Mouse (Mus musculus): ENCODE data around the gene Rapgef6.

Rapgef6 gene

DNA sequence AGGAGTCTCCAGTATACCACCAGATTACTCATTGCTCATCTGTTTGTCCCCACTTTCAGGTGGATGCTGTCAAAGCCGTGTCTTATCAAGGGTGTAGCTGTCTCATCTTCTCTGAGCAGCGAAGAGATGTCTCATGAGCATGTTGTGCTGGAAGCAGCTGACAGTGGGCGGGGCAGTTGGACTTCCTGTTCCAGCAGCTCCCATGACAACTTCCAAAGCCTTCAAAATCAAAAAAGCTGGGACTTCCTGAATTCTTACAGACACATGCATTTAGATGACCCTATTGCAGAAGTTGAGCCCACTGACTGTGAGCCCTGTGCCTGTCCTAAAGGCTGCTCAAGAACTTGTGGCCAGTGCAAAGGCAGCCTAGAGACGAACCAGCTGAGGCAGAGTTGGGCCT is 168.5 kb downstream of the Rapgef6 start:
- DNase-seq (ENCODE audit: low read depth, low spot score): peak; percentile 57

- DNase-seq (ENCODE audit: low read depth, low spot score): no peak
Measured at GRCm38 (mm10) chr11:54693696-54694095, 171.0 kb downstream of the Rapgef6 start.

DNA sequence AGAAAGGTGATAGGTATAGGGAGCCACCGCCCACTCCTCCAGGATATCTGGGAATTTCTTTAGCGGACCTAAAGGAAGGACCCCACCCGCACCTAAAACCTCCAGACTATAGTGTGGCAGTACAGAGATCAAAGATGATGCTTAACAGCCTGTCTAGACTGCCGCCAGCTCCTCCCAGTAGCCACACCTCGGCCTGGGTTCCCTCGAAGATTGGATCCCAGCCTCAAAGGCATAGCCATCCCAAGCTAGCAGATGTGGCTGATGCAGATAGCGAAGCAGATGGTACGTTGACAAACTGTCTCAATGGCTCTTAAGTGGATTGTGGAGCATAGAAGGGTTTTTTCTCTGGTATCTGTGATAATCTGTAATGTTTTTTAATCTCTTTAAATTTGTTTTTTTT is 171.6 kb downstream of the Rapgef6 start:
- DNase-seq (ENCODE audit: low read depth, low spot score): no peak

GRCm38 (mm10) chr11:54695951-54696350 is 173.3 kb downstream of the Rapgef6 start:
- no peak for DNase-seq (ENCODE audit: low read depth, low spot score)

DNA sequence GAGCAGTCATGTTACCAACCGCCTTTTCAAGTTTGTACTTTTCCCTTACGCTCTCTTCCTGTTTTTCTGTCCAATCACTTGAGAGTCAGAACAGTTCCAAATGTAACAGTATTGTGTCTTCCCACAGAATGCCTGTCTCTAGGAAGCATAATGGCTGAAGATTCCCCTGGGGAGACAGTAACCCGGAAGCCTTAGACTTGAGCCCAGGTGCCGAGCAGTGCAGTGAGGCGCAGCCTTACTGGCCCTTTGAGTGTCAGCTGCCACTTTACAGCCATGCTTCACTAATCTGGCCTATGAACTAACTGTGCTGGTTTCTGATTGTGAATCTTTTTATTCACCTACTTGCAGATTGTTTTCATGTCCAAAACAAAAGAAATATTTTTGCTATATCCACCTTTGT is 175.0 kb downstream of the Rapgef6 start:
- no peak for DNase-seq (ENCODE audit: low read depth, low spot score)

DNA sequence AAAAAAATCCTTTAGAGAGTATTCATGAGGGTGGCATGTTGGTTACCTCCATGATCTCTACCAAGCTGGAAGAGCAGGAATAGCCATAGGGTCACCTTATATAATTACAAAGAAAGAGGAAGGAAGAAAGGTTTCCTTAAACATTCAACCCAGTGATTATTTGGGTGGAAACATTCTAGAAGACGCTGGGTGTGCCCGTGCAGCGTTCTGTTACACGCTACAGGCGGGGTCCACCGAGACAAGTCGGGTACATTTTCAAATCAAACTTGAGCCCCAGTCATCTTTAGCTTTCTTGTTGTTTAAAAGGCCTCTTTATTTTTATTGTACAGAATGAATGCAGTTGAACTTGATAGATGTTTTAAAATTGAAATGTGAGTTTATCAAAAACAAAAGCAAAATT is 176.0 kb downstream of the Rapgef6 start:
- no peak for DNase-seq (ENCODE audit: low read depth, low spot score)

DNA sequence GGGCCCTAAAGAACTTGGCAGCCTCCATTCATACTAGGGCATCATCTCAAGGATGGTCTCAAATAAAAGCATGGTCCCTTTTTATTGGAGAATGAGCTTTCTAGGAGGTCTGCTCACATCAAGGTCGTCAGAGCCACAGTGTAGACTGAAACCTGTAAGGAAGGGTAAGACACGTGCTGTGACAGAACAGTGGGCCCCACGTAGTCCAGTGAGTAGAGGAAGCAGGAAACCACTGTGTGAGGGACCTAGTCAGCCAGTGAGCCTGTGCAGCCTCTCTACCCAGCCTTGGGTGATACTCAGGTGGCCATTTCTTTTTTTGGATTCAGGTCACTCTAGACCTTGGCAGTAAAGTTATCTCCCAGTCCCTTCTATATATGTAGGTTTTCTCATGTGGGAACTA is 177.3 kb downstream of the Rapgef6 start:
- no peak for DNase-seq (ENCODE audit: low read depth, low spot score)

DNA sequence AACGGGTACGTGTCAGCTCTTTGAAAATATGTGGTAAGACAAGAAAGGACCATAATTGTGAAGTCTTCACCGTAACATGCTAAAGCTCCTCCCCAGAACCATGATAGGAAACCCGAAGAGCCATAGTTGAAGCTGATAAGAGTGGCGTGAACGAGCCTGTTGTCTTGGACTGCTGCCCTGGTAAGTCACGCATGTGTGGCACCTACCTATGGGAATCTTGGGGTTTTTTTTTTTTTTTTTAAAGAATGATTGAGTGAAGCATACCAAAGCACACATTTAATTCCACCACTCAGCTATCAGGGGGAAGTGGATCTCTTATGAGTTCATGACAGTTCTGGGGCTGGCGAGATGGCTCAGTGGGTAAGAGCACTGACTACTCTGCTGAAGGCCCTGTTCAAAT is 179.2 kb downstream of the Rapgef6 start:
- DNase-seq (ENCODE audit: low read depth, low spot score): no peak

- peak; percentile 86 for DNase-seq (ENCODE audit: low read depth, low spot score)
Measured at GRCm38 (mm10) chr11:54703306-54703705, 180.7 kb downstream of the Rapgef6 start.

GRCm38 (mm10) chr11:54708153-54708552 is 185.5 kb downstream of the Rapgef6 start:
- no peak for DNase-seq (ENCODE audit: low read depth, low spot score)

GRCm38 (mm10) chr11:54709645-54710044 is 187.0 kb downstream of the Rapgef6 start:
- DNase-seq (ENCODE audit: low read depth, low spot score): peak; percentile 49

DNA sequence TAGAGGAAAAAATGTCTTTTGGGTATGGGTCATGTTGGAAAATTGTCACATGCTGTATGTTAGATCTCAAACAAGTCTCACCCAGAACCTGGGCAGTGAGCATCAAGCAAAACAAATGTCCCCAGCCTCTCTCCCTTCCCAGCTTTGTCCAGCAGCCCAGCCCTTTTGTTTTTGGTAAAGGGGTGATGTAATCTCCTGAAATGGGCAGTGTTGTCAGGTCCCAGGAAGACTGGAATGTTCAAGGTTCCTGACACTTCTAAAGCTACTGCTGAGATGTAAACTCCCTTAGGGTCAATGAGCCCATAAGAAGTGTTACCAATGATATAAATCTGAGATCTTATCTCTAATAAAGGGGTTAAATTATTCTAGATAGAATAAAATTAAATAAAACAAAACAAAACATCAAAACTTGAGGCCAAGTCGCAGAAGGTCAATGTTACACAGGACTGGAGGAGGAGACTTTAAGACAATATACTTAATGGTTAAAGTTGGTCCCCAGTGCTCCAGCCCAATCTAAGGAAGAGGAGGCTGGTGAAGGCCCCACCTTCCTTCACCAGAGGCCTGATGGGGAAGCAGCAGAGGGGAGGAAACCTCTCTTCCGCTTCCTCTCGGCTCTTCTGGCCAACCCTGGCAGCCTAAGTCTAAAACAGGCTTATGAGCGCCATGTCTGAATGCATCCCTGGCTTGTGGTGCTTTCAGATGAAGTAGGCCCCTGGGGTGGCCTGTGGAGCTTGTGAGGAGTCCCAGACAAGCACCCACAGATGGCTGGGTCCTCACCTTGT is 188.1 kb downstream of the Rapgef6 start:
- DNase-seq (ENCODE audit: low read depth, low spot score): no peak

- no peak for DNase-seq (ENCODE audit: low read depth, low spot score)
Measured at GRCm38 (mm10) chr11:54712849-54713248, 190.2 kb downstream of the Rapgef6 start.

DNA sequence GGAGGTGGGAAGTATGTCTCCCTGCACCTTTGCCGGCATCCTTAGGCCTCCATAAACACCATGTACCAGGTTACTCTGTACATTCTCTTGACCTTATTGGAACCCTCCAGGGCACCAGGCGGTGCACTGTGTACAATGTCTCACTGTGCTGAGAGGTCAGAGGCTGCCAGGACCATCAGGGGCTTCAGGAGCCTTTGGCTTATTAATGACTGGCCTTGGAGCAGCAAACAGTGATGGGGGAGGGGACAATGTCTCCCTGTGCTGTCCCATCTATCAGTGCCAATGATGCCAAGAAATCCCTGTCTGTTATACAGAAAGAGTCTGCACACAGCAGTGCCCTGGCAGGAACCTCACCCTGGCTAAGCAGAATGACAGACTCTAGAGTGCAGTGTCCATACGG is 195.2 kb downstream of the Rapgef6 start:
- peak; percentile 73 for DNase-seq (ENCODE audit: low read depth, low spot score)

DNA sequence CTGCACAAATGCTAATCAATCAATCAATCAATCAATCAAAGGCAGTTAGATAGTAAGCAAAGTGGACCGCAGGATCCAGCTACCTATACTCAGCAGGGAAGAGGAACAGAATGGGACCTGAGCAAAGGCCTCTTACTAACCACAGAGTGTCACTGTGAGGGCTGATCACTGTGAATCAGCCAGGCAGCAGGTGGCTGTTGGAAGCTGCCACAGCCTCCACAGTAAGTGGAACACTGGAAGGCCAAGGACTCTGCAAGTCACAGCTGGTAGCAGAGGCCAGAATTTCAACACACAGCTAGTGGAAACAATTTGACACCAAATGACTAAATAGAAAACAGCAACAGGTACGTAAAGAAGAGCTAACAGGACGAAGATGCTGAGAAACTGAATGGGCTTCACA is 196.0 kb downstream of the Rapgef6 start:
- DNase-seq (ENCODE audit: low read depth, low spot score): peak; percentile 60

- no peak for DNase-seq (ENCODE audit: low read depth, low spot score)
Measured at GRCm38 (mm10) chr11:54722057-54722456, 199.4 kb downstream of the Rapgef6 start.

DNA sequence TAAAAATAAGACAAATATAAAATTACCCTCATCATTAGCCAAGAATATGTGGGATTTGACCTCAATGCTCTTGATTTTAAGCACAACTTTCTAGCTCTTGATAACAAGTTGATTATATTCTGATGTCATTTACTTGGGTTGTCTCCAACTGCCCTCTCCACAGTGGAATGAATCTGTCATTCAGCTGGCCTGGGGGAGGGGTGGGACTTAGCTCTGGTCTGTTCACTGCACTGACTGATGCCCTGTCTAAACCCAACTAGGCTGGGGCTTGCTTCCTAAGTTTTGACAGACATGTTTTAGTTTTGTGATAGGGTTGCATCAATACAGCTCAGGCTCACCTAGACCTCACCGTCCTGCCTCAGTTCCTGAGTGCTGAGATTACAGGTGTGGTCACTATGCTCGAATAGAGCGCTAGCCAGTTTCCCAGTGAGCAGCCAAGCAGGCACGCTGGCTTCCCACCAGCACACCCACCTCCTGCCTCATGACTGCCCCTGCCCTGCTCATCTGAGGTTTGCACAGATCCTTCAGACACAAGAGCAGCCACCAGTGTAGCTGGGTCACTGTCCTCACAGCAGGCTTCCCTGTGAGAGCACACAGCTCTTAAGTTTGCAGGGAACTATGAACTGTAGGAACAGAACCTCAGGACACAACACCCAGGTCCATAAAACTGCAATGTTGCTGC is 201.8 kb downstream of the Rapgef6 start:
- DNase-seq (ENCODE audit: low read depth, low spot score): peak; percentile 91

GRCm38 (mm10) chr11:54726571-54727062 is 204.0 kb downstream of the Rapgef6 start:
- peak; percentile 81 for DNase-seq (ENCODE audit: low read depth, low spot score)

GRCm38 (mm10) chr11:54727327-54727901 is 204.8 kb downstream of the Rapgef6 start:
- peak; percentile 66 for DNase-seq (ENCODE audit: low read depth, low spot score)

DNA sequence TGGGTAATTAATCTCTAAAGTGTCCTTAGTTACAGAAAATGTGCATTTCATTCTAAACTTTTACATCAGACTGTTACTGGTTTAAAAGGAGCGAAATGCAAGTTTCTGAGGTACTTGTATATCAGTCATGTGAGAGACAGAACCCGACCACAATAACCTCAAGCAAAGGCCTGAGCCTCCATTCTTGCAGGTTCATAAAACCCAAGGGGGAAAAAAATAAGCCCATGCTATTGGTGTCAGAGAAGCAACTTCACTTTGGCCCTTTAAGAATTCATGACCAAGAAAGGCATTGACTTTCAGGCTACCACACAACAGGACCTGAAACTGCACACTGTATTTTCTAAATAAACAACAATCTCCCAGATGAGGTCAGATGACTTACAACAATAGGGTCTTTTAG is 205.7 kb downstream of the Rapgef6 start:
- DNase-seq (ENCODE audit: low read depth, low spot score): peak; percentile 43

DNA sequence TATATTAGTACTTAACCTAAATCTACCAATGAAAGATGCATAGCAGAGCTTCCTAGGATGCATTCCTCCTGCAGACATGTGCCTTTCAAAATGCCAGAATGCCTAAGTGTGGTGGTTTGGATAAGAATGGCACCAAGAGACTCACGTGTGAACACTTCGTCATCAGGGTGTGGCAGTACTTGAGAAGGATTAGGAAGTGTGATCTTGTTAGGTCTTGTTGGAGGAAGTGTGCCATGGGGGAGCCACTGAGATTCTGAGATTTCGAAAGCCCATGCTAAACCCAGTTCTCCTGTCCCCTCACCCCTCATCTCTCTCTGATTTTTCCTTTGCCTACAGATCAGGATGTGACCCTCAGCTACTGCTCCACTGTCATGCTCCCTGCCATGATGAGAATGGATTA is 206.7 kb downstream of the Rapgef6 start:
- DNase-seq (ENCODE audit: low read depth, low spot score): no peak

- no peak for DNase-seq (ENCODE audit: low read depth, low spot score)
Measured at GRCm38 (mm10) chr11:54730931-54731330, 208.3 kb downstream of the Rapgef6 start.

DNA sequence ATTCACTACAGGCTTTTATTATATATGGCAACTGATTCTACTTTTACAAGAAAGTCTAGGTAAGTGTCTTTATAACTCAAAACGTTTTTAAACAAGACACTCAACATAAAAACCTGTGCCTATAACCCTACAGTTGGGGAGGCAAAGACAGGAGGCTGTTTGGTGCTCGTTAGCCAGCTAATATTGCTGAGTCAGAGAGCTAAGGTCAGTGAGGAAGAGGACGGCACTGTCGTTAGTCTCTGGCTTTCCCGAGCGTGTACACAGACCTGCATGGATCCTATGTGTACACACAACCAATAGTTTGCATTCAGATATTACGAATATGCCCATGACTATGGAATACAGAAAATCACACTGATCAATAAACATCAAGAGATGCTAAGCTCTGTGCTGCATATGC is 208.7 kb downstream of the Rapgef6 start:
- no peak for DNase-seq (ENCODE audit: low read depth, low spot score)

Measured in brain, adult 2 months (tissue).